25 mouse cellular contexts compared by ENCODE assay signal in the genomic region with DNA sequence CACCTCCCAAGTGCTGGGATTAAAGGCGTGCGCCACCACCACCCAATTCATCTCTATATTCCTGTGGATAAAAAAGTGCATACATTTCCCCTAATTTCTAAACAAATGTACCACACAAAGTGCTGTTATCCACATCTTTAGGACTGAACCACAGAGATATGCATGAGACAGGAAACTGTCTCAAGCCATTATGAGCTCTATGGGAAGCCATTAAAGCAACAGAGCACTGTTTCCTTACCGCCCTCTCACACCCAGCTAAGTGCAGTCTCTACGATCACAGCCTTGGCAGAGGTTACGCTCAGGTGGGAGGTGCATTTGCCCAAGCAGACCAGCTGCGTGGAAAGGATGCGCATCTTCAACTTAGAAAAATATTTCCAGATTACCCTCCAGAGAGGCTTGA. TPM values are rescaled to one million over a fixed set of nuclear protein-coding genes. Genes with fewer than 3 reads are reported as not detected.
DNase-seq lines count a peak whose midpoint lies in the region; ATAC-seq lines count a peak whose summit lies in the region.
"Had no signal": no experiment of that assay in that cellular context is flagged by ENCODE, and none has a peak within 500 bp of the region (broad histone marks: within the 10 kb centered on the region; RNA-seq: fewer than 3 reads in every experiment).

No protein-coding gene starts in this region.

- whole genome bisulfite sequencing in midbrain, embryonic 11.5 days: 89% methylated on average over 7 of the region's 7 CpGs
- WGBS in midbrain, embryonic 13.5 days: 89% methylated on average over 7 of the region's 7 CpGs

- no peak overlapping the region for H3K4me2 ChIP-seq in midbrain, embryonic 11.5 days
- H3K4me2 ChIP-seq in midbrain, embryonic 13.5 days (replicated peaks): no peak overlapping the region
- H3K4me2 ChIP-seq: embryonic facial prominence, embryonic 13.5 days; embryonic facial prominence, embryonic 15.5 days; forebrain, embryonic 12.5 days had no signal

- no peak overlapping the region for H3K4me3 ChIP-seq in midbrain, embryonic 11.5 days (ENCODE audit: low read depth, low read length)
- H3K4me3 ChIP-seq in midbrain, embryonic 13.5 days (replicated peaks): no peak overlapping the region
- H3K4me3 ChIP-seq: embryonic facial prominence, embryonic 13.5 days; embryonic facial prominence, embryonic 15.5 days; erythroblast, embryonic 14.5 days; forebrain, embryonic 10.5 days; forebrain, embryonic 12.5 days had no signal

- no peak for ATAC-seq in midbrain, embryonic 11.5 days (ENCODE audit: low FRiP score)
- no peak for ATAC-seq in midbrain, embryonic 13.5 days
- ATAC-seq: forebrain, embryonic 14.5 days; forebrain, embryonic 16.5 days; Patski had no signal

- no peak overlapping the region for H3K27ac ChIP-seq in midbrain, embryonic 11.5 days (ENCODE audit: low read depth, low read length)
- no peak overlapping the region for H3K27ac ChIP-seq in midbrain, embryonic 13.5 days
- H3K27ac ChIP-seq: embryonic facial prominence, embryonic 13.5 days; embryonic facial prominence, embryonic 15.5 days; forebrain, embryonic 10.5 days; forebrain, embryonic 12.5 days had no signal

- H3K27me3 ChIP-seq in midbrain, embryonic 11.5 days (ENCODE audit: control insufficient read depth, insufficient read depth, low read length): no peaks in the 10 kb centered on the region
- no peaks in the 10 kb centered on the region for H3K27me3 ChIP-seq in midbrain, embryonic 13.5 days
- H3K27me3 ChIP-seq: embryonic facial prominence, embryonic 13.5 days; embryonic facial prominence, embryonic 15.5 days; forebrain, embryonic 12.5 days; Patski had no signal

- H3K36me3 ChIP-seq in midbrain, embryonic 11.5 days (ENCODE audit: control insufficient read depth, insufficient read depth, low read length): no peaks in the 10 kb centered on the region
- no peaks in the 10 kb centered on the region for H3K36me3 ChIP-seq in midbrain, embryonic 13.5 days
- H3K36me3 ChIP-seq: embryonic facial prominence, embryonic 15.5 days; G1E had no signal

- H3K4me1 ChIP-seq in midbrain, embryonic 11.5 days (ENCODE audit: control insufficient read depth, insufficient read depth, low read length): no peaks in the 10 kb centered on the region
- peaks cover 8% of the 10 kb centered on the region; the same call in 1 of the 2 replicates for H3K4me1 ChIP-seq in midbrain, embryonic 13.5 days (replicated peaks)
- H3K4me1 ChIP-seq: embryonic facial prominence, embryonic 13.5 days had no signal

- H3K9me3 ChIP-seq in midbrain, embryonic 11.5 days (ENCODE audit: control insufficient read depth, low read length): no peaks in the 10 kb centered on the region
- H3K9me3 ChIP-seq in midbrain, embryonic 13.5 days: no peaks in the 10 kb centered on the region
- H3K9me3 ChIP-seq: embryonic facial prominence, embryonic 13.5 days; embryonic facial prominence, embryonic 15.5 days; forebrain, embryonic 10.5 days; forebrain, embryonic 12.5 days; G1E had no signal

- H3K9ac ChIP-seq in midbrain, embryonic 11.5 days (ENCODE audit: low read length): no peak overlapping the region
- no peak overlapping the region for H3K9ac ChIP-seq in midbrain, embryonic 13.5 days (replicated peaks)
- H3K9ac ChIP-seq: embryonic facial prominence, embryonic 13.5 days; embryonic facial prominence, embryonic 15.5 days; forebrain, embryonic 12.5 days had no signal

- peak; percentile 33 for DNase-seq in midbrain, embryonic 11.5 days (ENCODE audit: low spot score, missing footprints)
- peak; percentile 47 for DNase-seq in R1 (ENCODE audit: low read depth, low spot score)
- peak; percentile 67 for DNase-seq in ZHBTc4 (ENCODE audit: low read depth, low spot score)
- no peak for DNase-seq in heart, postnatal 4 days
- DNase-seq in embryo, embryonic 9.5 days (ENCODE audit: extremely low spot score): no peak
- DNase-seq in lung, postnatal 36 days: no peak
- DNase-seq: adrenal gland, adult 2 months; adrenal gland, postnatal 10 days; adrenal gland, postnatal 25 days; cerebellum, adult 11 months; cerebellum, adult 18-20 months; cerebellum, adult 8-10 months; cerebellum, adult 9-11 months; cerebellum, postnatal 14 days; cerebellum, postnatal 36 days had no signal

RNA-seq across cellular contexts. Expression of a gene that starts 26.7 kb away (rescaled TPM):
- 6.7 and 7.3 TPM in 2 replicates for polyA plus RNA-seq in midbrain, embryonic 11.5 days (2014; fragmentation: Nextera tagmentation; extraction: Ambion mirVana)
- polyA plus RNA-seq in midbrain, embryonic 13.5 days (2015; fragmentation: Nextera tagmentation; extraction: Ambion mirVana): 6.7 and 8.6 TPM in 2 replicates
- total RNA-seq in heart, postnatal 4 days (2021): 10 to 100 TPM; 39.2 to 44.0 TPM
- polyA plus RNA-seq: erythroblast, embryonic 14.5 days; G1E had no signal

Comparison
In these comparisons a context has a peak if more than half of its experiments do, and no peak if none do; other contexts are left out.
1. DNase-seq: peak in midbrain, embryonic 11.5 days (single experiment), R1 (single experiment) and ZHBTc4 (single experiment); none in heart, postnatal 4 days (single experiment), embryo, embryonic 9.5 days (single experiment) and lung, postnatal 36 days (single experiment).